Mouse (Mus musculus): ENCODE results near the gene Reg3a.
"Not testable (repeated sequence)": the region's sequence is repeated elsewhere in the genome, so short reads cannot be mapped to it uniquely, and the experiment has no call there.

Reg3a gene

GRCm38 (mm10) chr6:78380409-78380808 is at the start of gene Reg3a:
Reg3a (plus strand) TSS chr6:78380709.
- no peak for DNase-seq

- peak in 1 of 2 experiments; percentile 4 for DNase-seq
Measured at GRCm38 (mm10) chr6:78331919-78332569, 48.5 kb upstream of the Reg3a start.

- no peak for DNase-seq
Measured at GRCm38 (mm10) chr6:78340296-78340695, 40.2 kb upstream of the Reg3a start.

- DNase-seq, result no peak
Measured at GRCm38 (mm10) chr6:78341689-78342088, 38.8 kb upstream of the Reg3a start.

GRCm38 (mm10) chr6:78361971-78362563 is 18.4 kb upstream of the Reg3a start:
- DNase-seq, result no peak

- no peak for DNase-seq
Measured at GRCm38 (mm10) chr6:78370357-78370756, 10.2 kb upstream of the Reg3a start, which contains the start of gene Reg3b. Reg3b (plus strand) TSS chr6:78370657.

- DNase-seq, result no peak
Measured at GRCm38 (mm10) chr6:78378765-78379164, 1.7 kb upstream of the Reg3a start, which contains the start of gene Reg3d. Reg3d (minus strand) TSS chr6:78378865.

GRCm38 (mm10) chr6:78385609-78386008 is 5.1 kb downstream of the Reg3a start:
- no peak for DNase-seq

- DNase-seq, result not testable (repeated sequence)
Measured at GRCm38 (mm10) chr6:78395323-78395722, 14.8 kb downstream of the Reg3a start, which contains the start of gene Reg2. Reg2 (plus strand) TSS chr6:78395623.

GRCm38 (mm10) chr6:78422411-78422810 is 41.9 kb downstream of the Reg3a start, which contains the start of gene Reg1:
Reg1 (plus strand) TSS chr6:78422711.
- DNase-seq, result not testable (repeated sequence)

- DNase-seq, result no peak
Measured at GRCm38 (mm10) chr6:78425497-78425896, 45.0 kb downstream of the Reg3a start.
